Comparison of ENCODE assay signal across 8 mouse cellular contexts in genomic region chr12:71113675-71114288, GRCm38 (mm10). TPM values are rescaled to one million over a fixed set of nuclear protein-coding genes. Genes with fewer than 3 reads are reported as not detected.
A peak's percentile ranks its signal among the peaks of the same experiment; 100 is the strongest.
DNase-seq lines count a peak whose midpoint lies in the region; ATAC-seq lines count a peak whose summit lies in the region.

No protein-coding gene starts in this region.

- H3K9ac ChIP-seq in neural tube, embryonic 11.5 days (ENCODE audit: low read length), result no peak overlapping the region
- H3K9ac ChIP-seq in embryonic facial prominence, embryonic 11.5 days (replicated peaks; ENCODE audit: low read length), result no peak overlapping the region
- no peak overlapping the region for H3K9ac ChIP-seq in lung, embryonic 15.5 days

- 32% methylated on average over 12 of the region's 12 CpGs for WGBS in neural tube, embryonic 11.5 days
- 31% methylated on average over 12 of the region's 12 CpGs for WGBS in embryonic facial prominence, embryonic 11.5 days
- 17% methylated on average over 12 of the region's 12 CpGs for WGBS in lung, embryonic 15.5 days

- no peak overlapping the region for H3K4me2 ChIP-seq in neural tube, embryonic 11.5 days (ENCODE audit: low read depth)
- no peak overlapping the region for H3K4me2 ChIP-seq in embryonic facial prominence, embryonic 11.5 days (ENCODE audit: low read depth, low read length)
- H3K4me2 ChIP-seq in lung, embryonic 15.5 days, result peak overlapping the region; percentile 26; the same call in 1 of the 2 replicates

- ATAC-seq in neural tube, embryonic 11.5 days (ENCODE audit: insufficient read depth, low FRiP score, low TSS enrichment), result no peak
- no peak; the same call in 1 of the 2 replicates for ATAC-seq in embryonic facial prominence, embryonic 11.5 days (replicated peaks; ENCODE audit: insufficient number of reproducible peaks, low FRiP score, low TSS enrichment, low read depth)
- ATAC-seq in lung, embryonic 15.5 days (ENCODE audit: borderline replicate concordance, extremely low read depth, low FRiP score, low TSS enrichment), result peak; percentile 78; the same call in 1 of the 2 replicates

- no peaks in the 10 kb centered on the region for H3K36me3 ChIP-seq in neural tube, embryonic 11.5 days (ENCODE audit: control insufficient read depth, insufficient read depth, low read length)
- H3K36me3 ChIP-seq in embryonic facial prominence, embryonic 11.5 days (replicated peaks; ENCODE audit: control insufficient read depth, insufficient read depth, low read depth, low read length), result no peaks in the 10 kb centered on the region
- no peaks in the 10 kb centered on the region for H3K36me3 ChIP-seq in lung, embryonic 15.5 days

- no peaks in the 10 kb centered on the region for H3K4me1 ChIP-seq in neural tube, embryonic 11.5 days (ENCODE audit: control insufficient read depth, insufficient read depth, low read length)
- H3K4me1 ChIP-seq in embryonic facial prominence, embryonic 11.5 days (ENCODE audit: control insufficient read depth, insufficient read depth, low read length), result peaks cover 6% of the 10 kb centered on the region; the same call in 1 of the 2 replicates
- H3K4me1 ChIP-seq in lung, embryonic 15.5 days, result peaks cover 17% of the 10 kb centered on the region

- no peak overlapping the region for H3K27ac ChIP-seq in neural tube, embryonic 11.5 days (ENCODE audit: low read depth, low read length)
- H3K27ac ChIP-seq in embryonic facial prominence, embryonic 11.5 days (replicated peaks; ENCODE audit: low read depth, low read length), result no peak overlapping the region
- no peak overlapping the region for H3K27ac ChIP-seq in lung, embryonic 15.5 days

- H3K9me3 ChIP-seq in neural tube, embryonic 11.5 days (ENCODE audit: control insufficient read depth, low read length), result no peaks in the 10 kb centered on the region
- H3K9me3 ChIP-seq in embryonic facial prominence, embryonic 11.5 days (replicated peaks; ENCODE audit: control insufficient read depth, low read length), result no peaks in the 10 kb centered on the region
- no peaks in the 10 kb centered on the region for H3K9me3 ChIP-seq in lung, embryonic 15.5 days

- 0 out of 2 replicates have a peak, but pooled peaks cover 3% of the 10 kb centered on the region for H3K27me3 ChIP-seq in neural tube, embryonic 11.5 days (ENCODE audit: control insufficient read depth, insufficient read depth, low read length)
- no peaks in the 10 kb centered on the region for H3K27me3 ChIP-seq in embryonic facial prominence, embryonic 11.5 days (ENCODE audit: control insufficient read depth, insufficient read depth, low read length)
- H3K27me3 ChIP-seq in lung, embryonic 15.5 days, result no peaks in the 10 kb centered on the region

- DNase-seq in neural tube, embryonic 11.5 days (ENCODE audit: low spot score), result peak; percentile 17
- DNase-seq in neural tube, embryonic 10.5 days (ENCODE audit: extremely low spot score, low spot score), result no peak
- peak; percentile 63 for DNase-seq in embryonic facial prominence, embryonic 11.5 days (ENCODE audit: low spot score)
- peak; percentile 34 for DNase-seq in heart, postnatal 4 days
- DNase-seq in layer of hippocampus, adult 9-11 months, result peak; percentile 87
- peak; percentile 55 for DNase-seq in retina, embryonic 14.5 days (ENCODE audit: low spot score)
- DNase-seq in thymus, postnatal 4 days, result peak; percentile 69

- H3K4me3 ChIP-seq in neural tube, embryonic 11.5 days (ENCODE audit: low read depth, low read length), result no peak overlapping the region
- no peak overlapping the region for H3K4me3 ChIP-seq in embryonic facial prominence, embryonic 11.5 days (ENCODE audit: low read depth, low read length)
- H3K4me3 ChIP-seq in lung, embryonic 15.5 days, result no peak overlapping the region

RNA-seq across cellular contexts. Expression of gene Tomm20l, which starts 2.6 kb away (rescaled TPM):
- polyA plus RNA-seq in neural tube, embryonic 11.5 days (2014; fragmentation: Nextera tagmentation; extraction: Ambion mirVana), result not detected in 2 replicates
- polyA plus RNA-seq in embryonic facial prominence, embryonic 11.5 days (2014; fragmentation: Nextera tagmentation; extraction: Ambion mirVana), result not detected in 2 replicates
- 1 to 10 TPM in 1 of 2 experiments, under 1 TPM in 1; 0.65 to 1.5 TPM for total RNA-seq in heart, postnatal 4 days (2021)
- polyA plus RNA-seq in lung, embryonic 15.5 days (2015; fragmentation: Nextera tagmentation; extraction: Ambion mirVana), result 0.40 and 0.65 TPM in 2 replicates

RNA-seq across cellular contexts. Expression of gene Timm9, which starts 22.7 kb away (rescaled TPM):
- polyA plus RNA-seq in neural tube, embryonic 11.5 days (2014; fragmentation: Nextera tagmentation; extraction: Ambion mirVana), result 68.5 and 77.3 TPM in 2 replicates
- polyA plus RNA-seq in embryonic facial prominence, embryonic 11.5 days (2014; fragmentation: Nextera tagmentation; extraction: Ambion mirVana), result 74.1 and 84.1 TPM in 2 replicates
- 10 to 100 TPM; 50.0 to 51.3 TPM for total RNA-seq in heart, postnatal 4 days (2021)
- 66.9 and 67.0 TPM in 2 replicates for polyA plus RNA-seq in lung, embryonic 15.5 days (2015; fragmentation: Nextera tagmentation; extraction: Ambion mirVana)

RNA-seq across cellular contexts. Expression of gene 2700049A03Rik, which starts 22.9 kb away (rescaled TPM):
- polyA plus RNA-seq in neural tube, embryonic 11.5 days (2014; fragmentation: Nextera tagmentation; extraction: Ambion mirVana), result 20.1 and 21.8 TPM in 2 replicates
- 18.0 and 19.0 TPM in 2 replicates for polyA plus RNA-seq in embryonic facial prominence, embryonic 11.5 days (2014; fragmentation: Nextera tagmentation; extraction: Ambion mirVana)
- 1 to 10 TPM; 6.4 to 6.7 TPM for total RNA-seq in heart, postnatal 4 days (2021)
- 14.5 and 14.7 TPM in 2 replicates for polyA plus RNA-seq in lung, embryonic 15.5 days (2015; fragmentation: Nextera tagmentation; extraction: Ambion mirVana)
